Mouse (Mus musculus) CH12.LX (cell line): ENCODE measurements around the gene Sez6l2. TPM values are rescaled to one million over a fixed set of nuclear protein-coding genes. Genes with fewer than 3 reads are reported as not detected.

Experiments
- DNase-seq: peaks from one replicate; pipeline ENCODE4 v3.0.0-alpha.2; 2013; ENCODE audit errors: extremely low read depth
- H3K27ac ChIP-seq: 2 replicates; pipeline ENCODE4 v1.5.1; 2012; ENCODE audit warnings: low read depth, mild to moderate bottlenecking, control low read depth, moderate library complexity; ENCODE audit not compliant: insufficient read depth
- H3K27me3 ChIP-seq: replicated peaks from 2 replicates; pipeline ENCODE3; 2012; ENCODE audit warnings: inconsistent platforms
- H3K36me3 ChIP-seq, 2 experiments: replicated peaks in 1 of 2; 2 replicates each; pipeline versions ENCODE3 to v1.6.1; 2012; ENCODE audit warnings: inconsistent platforms in 1 of 2, low read length in 1 of 2, mild to moderate bottlenecking in 1 of 2, mixed read lengths in 1 of 2, moderate library complexity in 1 of 2; ENCODE audit not compliant: control insufficient read depth in 1 of 2, insufficient read depth in 1 of 2
- H3K4me1 ChIP-seq, 2 experiments: 2 replicates each; pipeline ENCODE4 v1.6.1; 2012; ENCODE audit warnings: inconsistent platforms in 1 of 2, moderate library complexity in 1 of 2; ENCODE audit not compliant: insufficient read depth in 2 of 2, control insufficient read depth in 1 of 2
- H3K4me2 ChIP-seq: 2 replicates; pipeline ENCODE4 v1.6.1; 2012; ENCODE audit warnings: low read depth, mild to moderate bottlenecking, control low read depth; ENCODE audit not compliant: poor library complexity, insufficient read depth, severe bottlenecking
- H3K4me3 ChIP-seq, 3 experiments: fragments of 150-350 bp in 1 of 3; sonication (generic) in 1 of 3; replicated peaks in 1 of 3; 2 replicates each; pipeline versions ENCODE3 to v1.5.1; 2011 to 2012; ENCODE audit warnings: low read depth in 2 of 3, low read length in 2 of 3, mild to moderate bottlenecking in 2 of 3, moderate library complexity in 2 of 3, control low read depth in 1 of 3, improper control_type of control experiment in 1 of 3, inconsistent platforms in 1 of 3, mixed read lengths in 1 of 3; ENCODE audit not compliant: poor library complexity in 1 of 3
- H3K79me2 ChIP-seq: replicated peaks from 2 replicates; pipeline ENCODE4 v1.6.1; 2012; ENCODE audit warnings: mild to moderate bottlenecking, moderate library complexity; ENCODE audit not compliant: control insufficient read depth, poor library complexity, insufficient read depth, severe bottlenecking; ENCODE audit errors: extremely low read depth
- H3K9ac ChIP-seq: 2 replicates; pipeline ENCODE4 v1.6.1; 2012; ENCODE audit warnings: low read depth, mild to moderate bottlenecking, control low read depth, moderate library complexity; ENCODE audit not compliant: insufficient read depth
- H3K9me3 ChIP-seq: replicated peaks from 2 replicates; pipeline ENCODE3; 2012; ENCODE audit warnings: low read length, inconsistent platforms, mixed read lengths
- CHD1 ChIP-seq: IDR thresholded peaks from 2 replicates; pipeline ENCODE4 v1.6.1; 2012; ENCODE audit warnings: low read depth, low read length, improper control_type of control experiment, inconsistent platforms
- CTCF ChIP-seq, 2 experiments: IDR thresholded peaks in 1 of 2; conservative IDR thresholded peaks in 1 of 2; 2 replicates each; pipeline ENCODE4 v1.5.1; 2011 to 2012; ENCODE audit warnings: low read depth in 2 of 2, low read length in 2 of 2, improper control_type of control experiment in 1 of 2, inconsistent platforms in 1 of 2, mild to moderate bottlenecking in 1 of 2, moderate library complexity in 1 of 2
- E2F4 ChIP-seq: IDR thresholded peaks from 2 replicates; pipeline ENCODE4 v1.6.1; 2011; ENCODE audit warnings: low read depth, low read length, improper control_type of control experiment; ENCODE audit not compliant: insufficient replicate concordance
- HCFC1 ChIP-seq: IDR thresholded peaks from 2 replicates; pipeline ENCODE4 v1.6.1; 2012; ENCODE audit warnings: low read depth, mild to moderate bottlenecking, inconsistent platforms, low read length, improper control_type of control experiment
- IRF4 ChIP-seq: IDR thresholded peaks from 2 replicates; pipeline ENCODE4 v1.6.1; 2014; ENCODE audit warnings: low read depth, mild to moderate bottlenecking, inconsistent platforms, low read length, improper control_type of control experiment
- JUN ChIP-seq: IDR thresholded peaks from 2 replicates; pipeline ENCODE4 v1.6.1; 2011; ENCODE audit warnings: low read depth, mild to moderate bottlenecking, low read length, improper control_type of control experiment, moderate library complexity; ENCODE audit not compliant: insufficient read depth
- KAT2A ChIP-seq: IDR thresholded peaks from 2 replicates; pipeline ENCODE4 v1.6.1; 2012; ENCODE audit warnings: low read length, improper control_type of control experiment, inconsistent platforms; ENCODE audit not compliant: insufficient replicate concordance
- MEF2A ChIP-seq: IDR thresholded peaks from 2 replicates; pipeline ENCODE4 v1.6.1; 2014; ENCODE audit warnings: low read depth, mild to moderate bottlenecking, inconsistent platforms, low read length, improper control_type of control experiment, borderline replicate concordance
- MXI1 ChIP-seq: IDR thresholded peaks from 2 replicates; pipeline ENCODE4 v1.6.1; 2011; ENCODE audit warnings: mild to moderate bottlenecking, low read depth, low read length, improper control_type of control experiment
- RCOR1 ChIP-seq: conservative IDR thresholded peaks from 2 replicates; pipeline ENCODE4 v1.6.1; 2012; ENCODE audit warnings: low read depth, mild to moderate bottlenecking, inconsistent platforms, low read length, improper control_type of control experiment
- SIN3A ChIP-seq: IDR thresholded peaks from 2 replicates; pipeline ENCODE4 v1.6.1; 2012; ENCODE audit warnings: low read length, improper control_type of control experiment, inconsistent platforms
- SMC3 ChIP-seq: IDR thresholded peaks from 2 replicates; pipeline ENCODE4 v1.6.1; 2011; ENCODE audit warnings: low read depth, low read length, improper control_type of control experiment
- TBP ChIP-seq: conservative IDR thresholded peaks from 2 replicates; pipeline ENCODE4 v1.6.1; 2011; ENCODE audit warnings: low read depth, low read length, improper control_type of control experiment
- TCF12 ChIP-seq: IDR thresholded peaks from 2 replicates; pipeline ENCODE4 v1.6.1; 2014; ENCODE audit warnings: low read depth, mild to moderate bottlenecking, inconsistent platforms, low read length, improper control_type of control experiment
- USF2 ChIP-seq: conservative IDR thresholded peaks from 2 replicates; pipeline ENCODE4 v1.6.1; 2011; ENCODE audit warnings: low read depth, low read length, improper control_type of control experiment
- ZC3H11A ChIP-seq: IDR thresholded peaks from 2 replicates; pipeline ENCODE4 v1.6.1; 2012; ENCODE audit warnings: low read depth, mild to moderate bottlenecking, inconsistent platforms, low read length, improper control_type of control experiment
- ZMIZ1 ChIP-seq: IDR thresholded peaks from 2 replicates; pipeline ENCODE4 v1.6.1; 2012; ENCODE audit warnings: low read depth, mild to moderate bottlenecking, inconsistent platforms, low read length, improper control_type of control experiment
- ZNF384 ChIP-seq: IDR thresholded peaks from 2 replicates; pipeline ENCODE4 v1.6.1; 2012; ENCODE audit warnings: low read depth, low read length, improper control_type of control experiment, inconsistent platforms
- dilution Hi-C: fragments of 300-500 bp; cut with MboI; formaldehyde crosslinking; loops from 2 replicates; pipeline ENCODE4 v1.14.3; 2020; ENCODE audit warnings: low sequenced_read_pairs; ENCODE audit not compliant: extremely low pct_unique_long_range_greater_than_20kb, extremely low pct_ligation_motif_present
- in situ Hi-C: fragments of 300-500 bp; cut with MboI; formaldehyde crosslinking; loops from 3 replicates; pipeline ENCODE4 v1.14.3; 2019; ENCODE audit warnings: low sequenced_read_pairs, low pct_ligation_motif_present, low pct_unique_long_range_greater_than_20kb, mixed read lengths
- polyA plus RNA-seq: library from polyadenylated mRNA; unstranded; fragments of >175 nt; gene quantifications from 2 replicates; pipeline ENCODE4 v1.2.1, GENCODE M21; 2012; ENCODE audit warnings: low read depth; ENCODE audit not compliant: insufficient read length
- total RNA-seq, 2 experiments: library from RNA; depleted of rRNA; stranded (reverse); fragments of 300-350 nt in 1 of 2; fragments of >200 nt in 1 of 2; gene quantifications; 2 replicates each; pipeline ENCODE4 v1.2.3; 2012 to 2014

The Sez6l2 gene
- total and polyA plus RNA-seq, 3 experiments = 7.2 to 29.3 (median 9.9) TPM

- H3K4me2 ChIP-seq = no peak overlapping the region
- no peaks in the 10 kb centered on the region for H3K27me3 ChIP-seq
- peaks cover 40 to 85% of the 10 kb centered on the region in 2 experiments for H3K4me1 ChIP-seq
- TF ChIP-seq TBP (no peak), IRF4 (no peak), CTCF (conservative IDR thresholded peaks at IDR 0.05 in 1 of 2, IDR thresholded peaks at IDR 0.05 in 1 of 2; ENCODE audit: low read depth in 2 of 2, low read length in 2 of 2) (no peak), KAT2A (no peak), HCFC1 (no peak), ZNF384 (no peak), RCOR1 (no peak), ZMIZ1 (no peak), CHD1 (no peak), SIN3A (no peak), SMC3 (no peak)
- dilution Hi-C loops = no loop called here
- no peaks in the 10 kb centered on the region for H3K9me3 ChIP-seq
- H3K9ac ChIP-seq = no peak overlapping the region
- H3K36me3 ChIP-seq = peaks cover 6 to 36% of the 10 kb centered on the region in 2 experiments
- no peak overlapping the region for H3K27ac ChIP-seq
- H3K79me2 ChIP-seq = peaks cover 14% of the 10 kb centered on the region
- in situ Hi-C loops = loop anchor here (10.0 kb wide), 1 partner anchor 306 kb away; the partner anchor contains the start of gene Coro1a
- H3K4me3 ChIP-seq = no peak overlapping the region
- no peak for DNase-seq
These were observed 60.7 kb downstream of the Sez6l2 start for GRCm38 (mm10) chr7:127011051-127011450.

GRCm38 (mm10) chr7:127011717-127012116, 61.4 kb downstream of the Sez6l2 start:
- in situ Hi-C loops (loop anchor here (10.0 kb wide), 1 partner anchor 307 kb away; the partner anchor contains the start of gene Coro1a), dilution Hi-C loops (no loop called here)
- H3K36me3 ChIP-seq = peaks cover 6 to 36% of the 10 kb centered on the region in 2 experiments
- H3K4me1 ChIP-seq = peaks cover 40 to 79% of the 10 kb centered on the region in 2 experiments
- H3K9ac ChIP-seq = no peak overlapping the region
- H3K27me3 ChIP-seq = no peaks in the 10 kb centered on the region
- no peak for DNase-seq
- H3K79me2 ChIP-seq = peaks cover 14% of the 10 kb centered on the region
- H3K4me2 ChIP-seq = no peak overlapping the region
- TF ChIP-seq SMC3 = no peak
- no peak for TF ChIP-seq ZC3H11A
- no peak for TF ChIP-seq USF2
- no peak for TF ChIP-seq IRF4
- no peak for TF ChIP-seq TCF12
- no peak for TF ChIP-seq E2F4
- no peak for TF ChIP-seq MEF2A
- TF ChIP-seq MXI1 = no peak
- TF ChIP-seq JUN = no peak
- TF ChIP-seq, all 38 proteins: peak for 0
- Histone ChIP-seq H3K9me3 (no peaks in the 10 kb centered on the region), H3K4me3 (no peak overlapping the region), H3K27ac (no peak overlapping the region)
